Mouse (Mus musculus) hindbrain, embryonic 11.5 days (tissue): ENCODE results near the gene Map3k3. TPM values are rescaled to one million over a fixed set of nuclear protein-coding genes. Genes with fewer than 3 reads are reported as not detected.

ENCODE experiments used
- ATAC-seq: fragments of 200-750 bp; cut with Nextera tagmentation; 2 replicates; pipeline ENCODE4 v1.8.0; 2017; ENCODE audit warnings: mild to moderate bottlenecking, moderate TSS enrichment, moderate library complexity; ENCODE audit not compliant: low FRiP score
- DNase-seq: peaks from one replicate; pipeline ENCODE4 v3.0.0-alpha.2; 2015; ENCODE audit warnings: low spot score
- H3K27ac ChIP-seq: fragments of 300-500 bp; sonication (generic); 2 replicates; pipeline ENCODE4 v1.5.1; 2014; ENCODE audit warnings: mild to moderate bottlenecking, low read depth, low read length
- H3K27me3 ChIP-seq: fragments of 300-500 bp; sonication (generic); 2 replicates; pipeline ENCODE4 v1.6.1; 2014; ENCODE audit warnings: mild to moderate bottlenecking, low read length, moderate library complexity, mixed read lengths; ENCODE audit not compliant: control insufficient read depth, insufficient read depth
- H3K36me3 ChIP-seq: fragments of 300-500 bp; sonication (generic); 2 replicates; pipeline ENCODE4 v1.6.1; 2014; ENCODE audit warnings: mild to moderate bottlenecking, low read length, moderate library complexity, mixed read lengths; ENCODE audit not compliant: control insufficient read depth, insufficient read depth
- H3K4me1 ChIP-seq: fragments of 300-500 bp; sonication (generic); replicated peaks from 2 replicates; pipeline ENCODE4 v1.6.1; 2014; ENCODE audit warnings: low read length, mixed read lengths; ENCODE audit not compliant: control insufficient read depth, insufficient read depth
- H3K4me2 ChIP-seq: fragments of 300-500 bp; sonication (generic); replicated peaks from 2 replicates; pipeline ENCODE4 v1.6.1; 2014; ENCODE audit warnings: mild to moderate bottlenecking, low read depth, low read length
- H3K4me3 ChIP-seq: fragments of 300-500 bp; sonication (generic); 2 replicates; pipeline ENCODE4 v1.5.1; 2014; ENCODE audit warnings: low read depth, low read length
- H3K9ac ChIP-seq: fragments of 300-500 bp; sonication (generic); 2 replicates; pipeline ENCODE4 v1.6.1; 2014; ENCODE audit warnings: low read depth, low read length
- H3K9me3 ChIP-seq: fragments of 300-500 bp; sonication (generic); 2 replicates; pipeline ENCODE4 v1.6.1; 2016; ENCODE audit warnings: low read length; ENCODE audit not compliant: control insufficient read depth
- WGBS: fragments of 180-500 bp; shearing (Covaris S2); extraction: QIAGEN DNeasy Blood & Tissue Kit; methylation state at CpG from one replicate; pipeline ENCODE4 v1.1.7; 2014; 5-methylcytosine and 5-hydroxymethylcytosine counted together
- polyA plus RNA-seq: library from polyadenylated mRNA; unstranded; fragments of >200 nt; fragmentation: Nextera tagmentation; extraction: Ambion mirVana; gene quantifications from 2 replicates; pipeline ENCODE4 v1.2.1, GENCODE M21; 2014

The Map3k3 gene
- polyA plus RNA-seq, 1 experiment from 2014 or later, result 14.2 TPM

DNA sequence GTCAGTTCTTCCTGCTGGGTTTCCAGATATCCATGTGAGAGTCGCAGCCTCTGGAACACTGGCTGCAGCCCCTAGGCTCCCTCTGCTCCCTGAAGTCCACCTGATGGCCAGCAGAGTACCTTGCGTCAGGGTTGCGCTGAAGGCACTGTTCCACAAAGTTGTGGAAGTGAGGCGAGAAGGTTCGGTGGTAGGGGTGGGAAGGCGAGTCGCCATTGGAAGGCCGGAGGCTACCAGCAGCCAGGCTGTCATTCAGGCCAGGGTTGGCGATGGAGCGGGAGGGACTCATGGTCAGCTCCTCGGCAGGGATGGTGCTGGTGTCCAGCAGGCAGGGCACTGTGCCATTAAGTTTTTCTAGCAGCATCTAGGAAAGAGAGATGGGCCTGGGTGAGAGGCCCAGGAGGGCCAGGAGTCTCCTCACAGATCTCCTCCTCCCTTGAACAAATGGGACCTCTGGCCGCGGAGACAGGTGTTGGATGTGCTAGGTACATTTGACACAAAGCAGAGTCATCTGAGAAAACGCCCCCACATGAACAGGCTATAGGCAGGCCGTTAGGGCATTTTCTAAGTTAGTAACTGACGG lies 80.3 kb downstream of the Map3k3 start:
- Histone ChIP-seq H3K4me3 (no peak overlapping the region), H3K9me3 (no peaks in the 10 kb centered on the region), H3K4me1 (peaks cover 7% of the 10 kb centered on the region), H3K4me2 (no peak overlapping the region), H3K27ac (no peak overlapping the region), H3K27me3 (no peaks in the 10 kb centered on the region), H3K9ac (no peak overlapping the region), H3K36me3 (peaks cover 9% of the 10 kb centered on the region; the same call in 1 of the 2 replicates)
- WGBS, result 91% methylated on average over 16 of the region's 16 CpGs
- DNase-seq (no peak), ATAC-seq (no peak)

DNA sequence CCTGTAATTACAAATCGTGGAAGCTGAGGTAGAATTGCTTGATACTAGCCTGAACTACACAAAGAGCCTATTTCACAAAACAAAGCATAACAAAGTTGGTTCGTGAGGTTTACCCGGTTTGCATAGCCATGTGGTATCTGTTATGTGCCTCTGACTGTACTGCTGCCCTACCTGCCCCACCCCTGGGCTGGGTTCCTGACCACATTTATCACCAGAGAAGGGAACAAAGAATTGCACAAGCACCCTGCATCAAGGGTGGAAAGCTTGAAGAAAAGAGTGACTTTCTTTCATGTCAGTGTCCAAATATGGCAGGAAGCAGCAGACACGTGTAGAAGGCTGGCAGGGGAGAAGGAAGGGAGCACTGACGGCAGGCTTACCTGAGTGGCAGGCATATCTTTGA lies 83.0 kb downstream of the Map3k3 start:
- DNase-seq (no peak), ATAC-seq (no peak)
- WGBS, result 88% methylated on average over 5 of the region's 5 CpGs
- Histone ChIP-seq H3K36me3 (peaks cover 9% of the 10 kb centered on the region; the same call in 1 of the 2 replicates), H3K27me3 (no peaks in the 10 kb centered on the region), H3K4me2 (no peak overlapping the region), H3K27ac (no peak overlapping the region), H3K4me1 (no peaks in the 10 kb centered on the region), H3K9me3 (no peaks in the 10 kb centered on the region), H3K9ac (no peak overlapping the region), H3K4me3 (no peak overlapping the region)

- peaks cover 10% of the 10 kb centered on the region; the same call in 1 of the 2 replicates for H3K36me3 ChIP-seq
These were observed 86.4 kb downstream of the Map3k3 start for GRCm38 (mm10) chr11:106170807-106171206.

DNA sequence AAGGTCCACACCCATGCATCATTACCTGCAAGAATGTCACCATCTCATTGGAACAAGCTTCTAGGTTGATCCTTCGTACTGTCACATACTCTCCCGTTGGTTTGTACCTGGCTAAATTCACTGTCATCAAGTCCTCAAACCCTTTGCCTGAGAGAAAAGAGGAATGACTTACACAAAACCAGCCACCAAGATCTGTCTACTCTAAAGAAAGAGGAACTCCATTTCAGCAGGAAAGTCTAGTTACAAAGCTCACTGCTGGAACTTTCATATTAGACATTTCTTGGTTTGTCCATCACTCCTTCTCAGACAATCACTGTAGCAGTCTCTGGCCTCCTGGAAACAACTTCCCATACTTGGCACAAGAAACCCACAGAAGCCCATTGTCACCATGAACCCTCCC lies 88.8 kb downstream of the Map3k3 start:
- DNase-seq (no peak), ATAC-seq (no peak)
- Histone ChIP-seq H3K27ac (no peak overlapping the region), H3K4me3 (no peak overlapping the region), H3K9ac (no peak overlapping the region), H3K36me3 (peaks cover 3% of the 10 kb centered on the region; the same call in 1 of the 2 replicates), H3K27me3 (no peaks in the 10 kb centered on the region), H3K9me3 (no peaks in the 10 kb centered on the region), H3K4me1 (no peaks in the 10 kb centered on the region), H3K4me2 (no peak overlapping the region)
- 91% methylated on average over 2 of the region's 2 CpGs for WGBS

More at GRCm38 (mm10) chr11:106170807-106171206, 86.4 kb downstream of the Map3k3 start:
- no peak for ATAC-seq
- Histone ChIP-seq H3K27ac (no peak overlapping the region), H3K4me3 (no peak overlapping the region), H3K27me3 (no peaks in the 10 kb centered on the region), H3K4me1 (no peaks in the 10 kb centered on the region), H3K9me3 (no peaks in the 10 kb centered on the region), H3K4me2 (no peak overlapping the region), H3K9ac (no peak overlapping the region)
- WGBS, result 82% methylated on average over 7 of the region's 7 CpGs
- DNase-seq, result no peak

DNA sequence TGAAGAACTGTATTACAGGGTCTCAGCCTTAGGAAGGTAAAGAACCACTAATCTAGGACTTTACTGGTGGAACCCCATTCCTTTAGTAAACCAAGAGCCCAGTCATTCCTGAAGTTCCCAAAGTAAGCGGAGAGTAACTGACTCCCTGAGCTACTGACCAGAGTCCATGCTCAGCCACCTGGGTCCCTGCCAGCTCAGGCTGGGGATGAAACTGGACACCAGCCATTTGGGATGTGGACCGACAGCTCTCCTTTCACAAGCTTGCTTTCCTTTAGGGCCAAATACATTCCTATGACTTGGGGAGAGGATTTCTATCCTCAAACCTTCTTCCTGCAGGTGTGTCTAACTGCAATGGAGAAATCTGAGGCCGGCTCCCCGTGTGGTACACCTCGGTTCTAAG lies 90.0 kb downstream of the Map3k3 start:
- Histone ChIP-seq H3K4me1 (no peaks in the 10 kb centered on the region), H3K27ac (no peak overlapping the region), H3K27me3 (no peaks in the 10 kb centered on the region), H3K4me3 (no peak overlapping the region), H3K9ac (no peak overlapping the region), H3K36me3 (peaks cover 3% of the 10 kb centered on the region; the same call in 1 of the 2 replicates), H3K9me3 (no peaks in the 10 kb centered on the region), H3K4me2 (no peak overlapping the region)
- WGBS, result 80% methylated on average over 5 of the region's 5 CpGs
- DNase-seq (no peak), ATAC-seq (no peak)

GRCm38 (mm10) chr11:106175081-106175480 lies 90.7 kb downstream of the Map3k3 start:
- peaks cover 3% of the 10 kb centered on the region; the same call in 1 of the 2 replicates for H3K36me3 ChIP-seq
- H3K9ac ChIP-seq, result no peak overlapping the region
- DNase-seq (no peak), ATAC-seq (no peak)
- no peak overlapping the region for H3K27ac ChIP-seq
- no peaks in the 10 kb centered on the region for H3K4me1 ChIP-seq
- no peak overlapping the region for H3K4me2 ChIP-seq
- 79% methylated on average over 3 of the region's 3 CpGs for WGBS
- H3K9me3 ChIP-seq, result no peaks in the 10 kb centered on the region
- H3K27me3 ChIP-seq, result no peaks in the 10 kb centered on the region
- no peak overlapping the region for H3K4me3 ChIP-seq

DNA sequence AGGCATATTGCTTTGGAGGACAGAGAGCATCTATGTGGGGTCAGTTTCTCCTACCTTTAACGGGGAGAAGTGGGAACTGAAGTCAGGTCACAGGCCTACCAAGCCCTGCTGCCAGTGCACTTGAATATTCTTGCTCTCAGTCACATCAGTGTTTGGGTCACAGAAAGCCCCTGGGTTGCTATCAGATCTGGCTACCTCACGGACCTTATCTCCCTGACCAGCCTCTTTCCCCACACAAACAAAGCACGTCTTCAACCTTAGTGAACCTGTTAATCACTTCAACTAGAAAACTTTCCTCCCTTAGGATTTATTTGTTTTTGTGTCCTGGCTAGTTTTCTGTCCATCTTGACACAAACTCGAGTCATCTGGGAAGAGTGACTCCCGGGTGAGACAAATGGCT lies 92.0 kb downstream of the Map3k3 start:
- no peak for ATAC-seq
- no peak for DNase-seq
- Histone ChIP-seq H3K27ac (no peak overlapping the region), H3K27me3 (no peaks in the 10 kb centered on the region), H3K36me3 (peaks cover 3% of the 10 kb centered on the region; the same call in 1 of the 2 replicates), H3K9me3 (no peaks in the 10 kb centered on the region), H3K4me1 (no peaks in the 10 kb centered on the region), H3K9ac (no peak overlapping the region), H3K4me3 (no peak overlapping the region), H3K4me2 (no peak overlapping the region)
- WGBS, result 95% methylated on average over 5 of the region's 5 CpGs

DNA sequence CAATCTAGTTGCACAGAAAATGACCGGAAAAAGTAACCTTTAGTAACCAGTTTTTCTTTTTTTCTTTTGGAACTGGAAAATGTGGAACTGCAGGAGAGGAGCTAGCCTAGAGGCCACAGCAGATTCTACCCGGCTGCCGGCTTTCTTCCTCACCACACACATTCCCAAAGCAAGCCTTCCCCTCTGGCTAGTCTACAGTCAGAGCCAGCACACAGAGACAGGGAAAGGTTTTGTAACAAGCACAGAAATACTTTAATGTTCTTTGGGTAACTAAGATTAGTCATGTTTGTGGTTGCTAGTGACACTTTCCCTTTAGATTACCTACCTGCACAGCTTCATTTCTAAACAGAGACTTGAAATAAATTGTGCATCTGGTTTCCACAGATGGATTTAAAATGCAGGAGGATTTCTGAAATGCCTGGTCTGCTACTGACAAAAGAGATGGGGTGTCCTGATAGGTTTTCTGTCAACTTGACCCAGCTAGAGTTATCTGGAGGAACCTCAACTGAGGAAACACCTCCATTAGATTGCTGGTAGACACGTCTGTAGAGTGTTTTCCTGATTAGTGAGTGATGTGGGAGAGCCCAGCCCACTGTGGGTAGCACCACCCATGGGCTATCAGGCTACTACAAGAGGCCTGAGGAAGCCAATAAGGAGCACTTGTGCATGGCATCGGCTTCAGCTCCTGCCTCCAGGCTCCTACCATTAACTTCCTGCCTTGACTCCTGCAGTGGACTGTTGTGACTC lies 93.8 kb downstream of the Map3k3 start:
- ATAC-seq (no peak), DNase-seq (no peak)
- Histone ChIP-seq H3K9ac (no peak overlapping the region), H3K27me3 (no peaks in the 10 kb centered on the region), H3K4me3 (no peak overlapping the region), H3K4me2 (no peak overlapping the region), H3K27ac (no peak overlapping the region), H3K9me3 (no peaks in the 10 kb centered on the region), H3K4me1 (no peaks in the 10 kb centered on the region), H3K36me3 (no peaks in the 10 kb centered on the region; the same call in 1 of the 2 replicates)
- 82% methylated on average over 5 of the region's 5 CpGs for WGBS
